Mouse (Mus musculus): Measurements from ENCODE around the gene Dok3. TPM values are rescaled to one million over a fixed set of nuclear protein-coding genes. Genes with fewer than 3 reads are reported as not detected.

Gene Dok3
- total RNA-seq, 2 experiments from 2014 or later: 0.93 to 1.0 TPM

- no peak for DNase-seq (ENCODE audit: low spot score)
Measured at GRCm38 (mm10) chr13:55508531-55508930, 20.6 kb downstream of the Dok3 start.

GRCm38 (mm10) chr13:55507877-55508276, 21.2 kb downstream of the Dok3 start:
- DNase-seq (ENCODE audit: low spot score): no peak

- DNase-seq (ENCODE audit: low spot score): peak; percentile 65
Measured at GRCm38 (mm10) chr13:55506697-55507096, 22.4 kb downstream of the Dok3 start.

GRCm38 (mm10) chr13:55505810-55506209, 23.3 kb downstream of the Dok3 start:
- DNase-seq (ENCODE audit: low spot score): no peak

DNA sequence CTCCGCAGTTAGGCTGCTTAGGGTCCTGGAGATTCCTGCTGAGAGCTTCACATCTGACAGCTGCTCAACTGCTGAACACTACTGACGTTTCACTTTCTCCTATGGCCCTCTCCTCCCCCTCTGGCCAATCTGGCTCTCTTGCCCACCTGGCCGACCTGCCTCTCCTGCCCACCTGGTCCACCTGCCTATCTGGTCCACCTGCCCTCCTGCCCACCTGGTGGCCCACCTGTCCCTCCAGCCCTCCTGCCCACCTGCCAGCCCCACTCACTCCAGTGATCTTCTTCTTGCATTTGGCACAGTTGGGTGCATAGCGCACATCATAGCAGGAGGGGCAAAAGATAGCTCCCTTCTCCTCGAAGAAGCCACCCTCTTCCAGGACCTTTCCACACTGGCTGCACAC, 24.7 kb downstream of the Dok3 start:
- no peak for DNase-seq (ENCODE audit: low spot score)

DNA sequence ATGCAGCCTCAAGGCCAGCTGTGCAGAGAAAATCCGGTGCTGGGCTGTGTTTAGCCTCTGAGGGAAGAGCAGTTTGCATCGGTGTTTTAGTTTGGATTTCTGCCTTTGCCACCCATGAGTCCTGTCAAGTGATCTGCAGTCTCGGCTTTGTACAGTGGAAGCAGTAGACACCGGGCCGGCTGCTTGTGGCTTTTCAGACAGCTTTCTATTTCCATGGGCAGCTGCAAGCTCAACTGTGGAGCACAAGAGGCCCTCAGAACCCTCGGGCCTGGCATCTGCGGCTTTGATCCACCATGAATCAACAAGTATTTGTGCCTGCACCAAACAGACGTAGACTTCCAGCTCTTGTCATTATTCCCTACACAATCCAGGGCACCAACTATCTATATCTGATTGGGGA, 26.7 kb downstream of the Dok3 start:
- no peak for DNase-seq (ENCODE audit: low spot score)

DNA sequence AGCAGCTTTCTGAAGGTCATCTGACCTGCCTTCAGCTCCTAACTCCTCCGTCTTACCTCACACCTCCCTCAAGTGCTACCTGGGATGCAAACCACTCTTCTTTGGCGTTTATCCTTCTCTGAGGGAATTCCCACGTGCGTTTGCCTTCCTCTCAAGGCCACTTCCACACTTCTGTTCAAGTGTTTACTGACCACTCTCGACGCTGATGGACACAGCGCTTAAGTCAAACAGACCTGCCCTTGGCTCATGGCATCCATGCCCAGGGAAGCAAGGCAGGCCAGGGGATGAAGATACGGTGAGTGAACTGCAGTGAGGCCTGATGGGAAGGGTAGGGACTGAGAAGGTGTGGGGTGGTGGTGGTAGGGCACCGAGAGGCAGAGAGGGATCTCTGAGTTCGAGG, 28.5 kb downstream of the Dok3 start:
- no peak for DNase-seq (ENCODE audit: low spot score)

- DNase-seq (ENCODE audit: low spot score): no peak
Measured at GRCm38 (mm10) chr13:55498906-55499305, 30.2 kb downstream of the Dok3 start.

GRCm38 (mm10) chr13:55496661-55497060, 32.4 kb downstream of the Dok3 start:
- peak; percentile 56 for DNase-seq (ENCODE audit: low spot score)

GRCm38 (mm10) chr13:55495702-55496101, 33.4 kb downstream of the Dok3 start:
- no peak for DNase-seq (ENCODE audit: low spot score)

- peak; percentile 75 for DNase-seq (ENCODE audit: low spot score)
Measured at GRCm38 (mm10) chr13:55494883-55495621, 34.0 kb downstream of the Dok3 start.

- DNase-seq (ENCODE audit: low spot score): no peak
Measured at GRCm38 (mm10) chr13:55494257-55494656, 34.8 kb downstream of the Dok3 start.

DNA sequence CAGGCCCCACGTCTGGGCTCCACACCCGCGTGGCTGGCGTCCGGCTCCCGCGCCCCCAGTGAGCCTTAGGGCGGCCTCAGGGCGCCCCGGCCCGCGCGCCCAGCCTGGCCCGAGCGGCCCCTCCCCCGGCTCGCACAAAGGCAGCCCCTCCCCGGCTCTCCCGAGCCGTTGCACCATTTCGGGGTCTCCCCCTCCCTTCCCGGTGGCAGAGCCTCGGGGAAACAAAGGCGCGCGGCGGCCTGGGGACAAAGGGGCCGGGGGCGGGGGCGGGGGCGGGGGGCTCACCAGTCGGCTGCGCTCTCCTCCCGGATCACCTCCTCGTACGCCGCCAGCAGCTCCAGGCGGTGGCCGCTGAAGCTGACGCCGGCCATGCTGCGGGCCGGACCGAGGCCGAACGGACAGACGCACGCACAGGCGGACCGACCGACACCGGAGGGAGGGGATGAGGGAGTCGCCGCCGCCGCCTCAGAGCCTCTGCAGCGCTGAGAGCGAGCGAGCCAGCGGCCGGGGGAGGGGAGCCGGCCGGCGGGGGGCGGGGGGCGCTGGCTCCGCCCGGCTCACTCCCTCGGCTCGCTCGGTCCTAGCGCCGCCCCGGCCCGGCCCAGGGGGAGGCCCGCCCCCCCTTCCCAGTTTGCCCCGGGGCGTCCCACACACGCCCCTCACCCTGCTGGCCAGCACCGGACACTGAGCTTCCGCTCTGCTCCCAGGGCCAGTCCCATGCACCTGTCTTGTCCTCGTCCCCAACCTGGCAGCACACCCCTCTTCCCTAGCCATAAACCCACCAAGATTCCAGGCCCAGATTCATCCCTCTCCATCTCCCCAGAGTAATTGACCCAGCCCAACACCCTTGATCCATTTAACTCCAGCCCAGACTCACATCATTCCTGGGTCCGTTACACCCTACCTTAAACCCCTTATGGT, 41.3 kb downstream of the Dok3 start, which contains the start of gene Dbn1:
Dbn1 (minus strand) TSS at position 534 of the 921 bp plus-strand sequence.
- no peak for DNase-seq (ENCODE audit: low spot score)

DNA sequence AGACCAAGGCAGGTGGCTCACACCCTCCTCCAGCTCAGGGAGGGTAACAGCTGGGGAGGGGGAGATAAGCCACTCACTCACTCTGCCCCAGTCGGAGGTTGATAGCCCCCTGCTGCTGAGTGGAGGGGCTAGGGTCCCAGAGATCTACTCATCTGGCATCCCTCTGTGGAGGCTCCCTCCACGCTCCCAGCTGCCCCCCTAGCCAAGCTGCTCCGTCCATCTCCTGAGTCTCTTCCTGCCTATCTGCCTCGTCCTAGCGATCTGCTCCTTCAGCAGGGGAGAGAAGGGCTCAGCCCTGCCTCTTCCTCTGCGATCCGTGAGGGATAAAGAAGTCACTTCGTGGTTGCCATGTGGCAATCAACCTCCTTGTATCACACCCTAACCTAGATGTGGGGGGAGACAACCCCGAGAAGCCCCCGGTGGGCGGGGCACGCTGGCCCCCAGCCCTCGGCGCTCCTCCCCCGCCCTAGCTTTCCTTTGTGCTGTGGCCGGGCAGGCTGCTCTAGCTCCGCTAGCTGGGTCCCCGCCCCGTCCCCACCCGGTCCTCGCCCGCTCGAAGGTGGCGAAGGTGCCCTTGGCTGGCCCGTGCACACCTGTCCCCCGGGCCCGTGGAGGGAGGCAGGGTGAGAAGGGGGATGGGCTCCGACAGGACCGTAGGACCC, 42.0 kb downstream of the Dok3 start:
- DNase-seq (ENCODE audit: low spot score): no peak

GRCm38 (mm10) chr13:55486029-55486794, 42.9 kb downstream of the Dok3 start:
- DNase-seq (ENCODE audit: low spot score): no peak

DNA sequence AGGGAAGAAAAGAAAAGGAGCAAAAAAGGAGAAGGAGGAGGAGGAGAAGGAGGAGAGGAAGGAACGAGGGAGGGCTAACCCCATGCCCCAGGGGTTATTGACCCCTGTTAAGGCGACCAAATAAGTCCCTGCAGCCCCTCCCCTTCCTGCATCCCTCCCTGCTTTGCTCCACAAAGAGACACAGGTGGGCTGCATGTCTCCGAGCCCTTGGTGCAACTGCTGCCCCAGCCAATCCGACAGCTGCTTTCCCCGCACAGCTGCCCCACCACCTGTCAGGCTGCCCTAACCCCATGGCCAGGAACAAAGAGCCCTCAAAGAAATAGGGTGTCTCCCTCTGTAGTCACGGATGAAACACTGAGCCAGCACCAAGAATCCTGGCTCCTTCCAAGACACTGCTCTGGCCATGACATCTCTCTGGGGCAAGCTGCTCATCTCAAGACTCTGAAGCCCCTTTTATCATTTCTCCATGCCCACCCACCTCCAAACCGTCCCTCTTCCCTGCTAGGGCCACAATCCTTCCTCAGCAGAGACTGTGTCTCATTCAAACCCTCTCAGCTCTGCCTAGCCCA, 44.5 kb downstream of the Dok3 start:
- no peak for DNase-seq (ENCODE audit: low spot score)

- no peak for DNase-seq (ENCODE audit: low spot score)
Measured at GRCm38 (mm10) chr13:55483593-55483992, 45.5 kb downstream of the Dok3 start.

DNA sequence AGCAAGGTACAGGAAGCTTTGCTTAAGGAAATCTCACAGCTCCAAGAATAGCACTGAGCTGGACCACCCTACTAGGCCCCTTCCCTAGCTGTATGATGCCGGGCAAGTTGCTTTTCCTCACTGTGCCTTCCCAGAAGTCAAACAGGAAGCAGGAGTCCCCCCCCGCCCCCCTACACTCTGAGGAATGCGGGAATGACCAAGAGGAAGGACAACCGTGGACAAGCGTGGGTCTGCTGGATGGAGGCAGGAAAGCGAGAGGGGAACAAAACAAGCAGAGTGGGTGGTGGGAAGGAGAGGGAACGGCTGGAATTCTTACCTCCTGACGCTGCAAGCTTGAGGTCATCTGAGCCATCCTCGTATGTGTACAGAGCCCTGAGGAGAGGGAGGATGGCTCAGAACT, 46.0 kb downstream of the Dok3 start:
- DNase-seq (ENCODE audit: low spot score): no peak

DNA sequence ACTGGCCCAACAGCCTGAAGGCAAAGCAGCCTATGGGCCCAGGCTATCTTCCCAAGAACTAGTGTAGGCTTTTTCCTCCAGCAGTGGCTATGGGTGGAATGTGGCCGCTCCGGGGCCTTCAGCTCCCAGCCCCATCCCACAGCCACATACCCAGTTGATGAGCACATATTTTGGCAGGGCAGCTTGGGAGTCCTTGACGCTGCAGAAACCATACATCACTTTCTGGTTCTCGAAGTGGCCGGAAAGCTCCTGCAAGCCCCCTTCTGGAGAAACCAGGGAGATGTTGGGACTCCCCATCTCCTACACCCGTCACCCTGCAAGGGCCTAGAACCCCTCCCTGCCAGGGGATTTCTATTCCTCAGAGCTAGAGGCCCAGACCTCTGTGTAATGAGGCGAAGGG, 46.6 kb downstream of the Dok3 start:
- no peak for DNase-seq (ENCODE audit: low spot score)

DNA sequence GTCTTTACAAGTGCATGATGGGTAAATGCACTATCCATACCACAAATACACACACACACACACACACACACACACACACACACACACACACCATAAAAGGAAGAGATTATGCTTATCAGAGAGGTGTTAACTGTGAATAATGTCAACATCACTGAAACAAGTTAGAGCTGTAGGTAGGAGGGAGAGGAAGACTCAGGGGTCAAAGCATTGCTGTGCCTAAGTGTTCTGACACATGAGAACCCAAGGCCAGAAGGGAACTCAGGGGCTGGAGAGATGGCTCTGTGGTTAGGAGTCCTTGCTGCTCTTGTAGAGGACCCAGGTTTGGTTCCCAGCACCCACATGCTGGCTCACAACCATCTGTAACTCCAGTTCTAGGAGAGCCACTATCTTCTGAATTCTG, 49.2 kb downstream of the Dok3 start:
- no peak for DNase-seq (ENCODE audit: low spot score)

DNA sequence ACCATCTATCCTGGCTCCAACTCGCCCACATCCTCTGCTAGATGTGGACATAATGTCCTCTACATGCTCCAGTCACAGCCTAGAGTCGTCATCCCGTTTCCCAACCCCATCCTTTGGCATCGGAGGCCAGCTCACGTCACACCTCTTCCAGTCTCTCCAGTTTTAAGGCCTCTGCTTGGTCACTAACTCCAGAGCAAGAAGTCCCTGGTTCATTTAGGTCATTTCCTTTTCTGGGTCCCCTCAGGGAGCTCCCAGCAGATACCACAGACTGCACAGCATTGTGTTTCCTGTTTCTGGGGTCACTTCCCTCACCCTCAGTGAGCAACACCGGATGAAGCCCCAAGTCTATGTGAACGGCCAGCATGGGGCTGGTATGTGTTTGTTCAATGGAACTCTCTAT, 50.1 kb downstream of the Dok3 start:
- no peak for DNase-seq (ENCODE audit: low spot score)
